Comparison of ENCODE assay signal across 8 mouse cellular contexts in genomic region chr5:110416825-110417401, GRCm38 (mm10). TPM values are rescaled to one million over a fixed set of nuclear protein-coding genes. Genes with fewer than 3 reads are reported as not detected.
DNase-seq lines count a peak whose midpoint lies in the region; ATAC-seq and TF ChIP-seq lines count a peak whose summit lies in the region.
"Had no signal": no experiment of that assay in that cellular context is flagged by ENCODE, and none has a peak within 500 bp of the region (broad histone marks: within the 10 kb centered on the region; RNA-seq: fewer than 3 reads in every experiment).

No protein-coding gene starts in this region.

- no peaks in the 10 kb centered on the region for H3K9me3 ChIP-seq in forebrain, embryonic 14.5 days (replicated peaks; ENCODE audit: control insufficient read depth, low read length)
- no peaks in the 10 kb centered on the region for H3K9me3 ChIP-seq in liver, embryonic 11.5 days (ENCODE audit: control insufficient read depth, low read length)
- H3K9me3 ChIP-seq: lung, embryonic 15.5 days had no signal

- peak; percentile 77 for ATAC-seq in Patski
- peak; percentile 95 for ATAC-seq in forebrain, embryonic 14.5 days
- ATAC-seq in liver, embryonic 11.5 days (replicated peaks; ENCODE audit: low FRiP score) = no peak

- no peak overlapping the region for H3K4me3 ChIP-seq in forebrain, embryonic 14.5 days (ENCODE audit: low read depth, low read length)
- H3K4me3 ChIP-seq in liver, embryonic 11.5 days (ENCODE audit: low read depth, low read length) = no peak overlapping the region
- H3K4me3 ChIP-seq: lung, embryonic 15.5 days had no signal

- H3K27ac ChIP-seq in forebrain, embryonic 14.5 days (ENCODE audit: low read depth, low read length) = peak overlapping the region; percentile 94
- H3K27ac ChIP-seq in liver, embryonic 11.5 days (ENCODE audit: low read depth, low read length) = no peak overlapping the region
- H3K27ac ChIP-seq: lung, embryonic 15.5 days had no signal

- no peak for TF ChIP-seq CTCF in Patski (IDR thresholded peaks at IDR 0.05)
- TF ChIP-seq CTCF in brain, embryonic 14.5 days (IDR thresholded peaks at IDR 0.05; ENCODE audit: borderline replicate concordance, extremely low read depth, insufficient read depth, insufficient read length) = peak; percentile 38; the same call in 1 of the 2 replicates

- no peaks in the 10 kb centered on the region for H3K36me3 ChIP-seq in forebrain, embryonic 14.5 days (ENCODE audit: control insufficient read depth, insufficient read depth, low read length)
- peaks cover 3% of the 10 kb centered on the region; the same call in 1 of the 2 replicates for H3K36me3 ChIP-seq in liver, embryonic 11.5 days (ENCODE audit: control insufficient read depth, insufficient read depth, low read length)

- CTCF ChIA-PET in Patski (lab: Charles Lee) = interaction anchor here (1.5 to 1.6 kb wide), 3 partner anchors 9 to 21 kb away, joined by 3 to 5 read pairs (median 4); no protein-coding TSS in a partner anchor

- in situ Hi-C loops in Patski (cut with MboI; ENCODE audit: low pct_unique_long_range_greater_than_20kb) = no loop called here

- POLR2A ChIA-PET in Patski (lab: Charles Lee) = interaction anchor here (0.7 kb wide), 2 partner anchors 29 to 41 kb away, joined by 3 read pairs; no protein-coding TSS in a partner anchor

- peaks cover 43% of the 10 kb centered on the region for H3K4me1 ChIP-seq in forebrain, embryonic 14.5 days (ENCODE audit: control insufficient read depth, insufficient read depth, low read length)
- H3K4me1 ChIP-seq in liver, embryonic 11.5 days (replicated peaks; ENCODE audit: control insufficient read depth, insufficient read depth, low read length) = peaks cover 5% of the 10 kb centered on the region
- H3K4me1 ChIP-seq: lung, embryonic 15.5 days had no signal

- H3K4me2 ChIP-seq in forebrain, embryonic 14.5 days (ENCODE audit: low read length) = peak overlapping the region; percentile 25
- H3K4me2 ChIP-seq in liver, embryonic 11.5 days = no peak overlapping the region
- H3K4me2 ChIP-seq: lung, embryonic 15.5 days had no signal

- 0 out of 2 replicates have a peak overlapping the region, but pooled peaks have one; percentile 29 for H3K9ac ChIP-seq in forebrain, embryonic 14.5 days (ENCODE audit: low read length)
- no peak overlapping the region for H3K9ac ChIP-seq in liver, embryonic 11.5 days (ENCODE audit: low read depth, low read length)
- H3K9ac ChIP-seq: lung, embryonic 15.5 days had no signal

- no peaks in the 10 kb centered on the region for H3K27me3 ChIP-seq in Patski
- H3K27me3 ChIP-seq in forebrain, embryonic 14.5 days (replicated peaks; ENCODE audit: control insufficient read depth, insufficient read depth, low read length) = no peaks in the 10 kb centered on the region
- no peaks in the 10 kb centered on the region for H3K27me3 ChIP-seq in liver, embryonic 11.5 days (replicated peaks; ENCODE audit: control insufficient read depth, insufficient read depth, low read length)
- H3K27me3 ChIP-seq: lung, embryonic 15.5 days had no signal

- no peak for TF ChIP-seq POLR2A in brain, embryonic 14.5 days (IDR thresholded peaks at IDR 0.05; ENCODE audit: borderline replicate concordance, extremely low read depth, insufficient read depth, insufficient read length, poor library complexity, severe bottlenecking)

- WGBS in forebrain, embryonic 14.5 days = 3% methylated on average over 7 of the region's 7 CpGs
- 49% methylated on average over 7 of the region's 7 CpGs for WGBS in liver, embryonic 11.5 days

- peak; percentile 49 for DNase-seq in Patski (ENCODE audit: low read depth, low spot score)
- peak; percentile 99 for DNase-seq in brain, embryonic 14.5 days (ENCODE audit: low read depth)
- DNase-seq in forebrain, embryonic 14.5 days (ENCODE audit: low spot score) = peak; percentile 97
- peak; percentile 59 to 69 for DNase-seq in layer of hippocampus, postnatal 36 days
- DNase-seq in right cerebral cortex, postnatal 14 days = peak; percentile 36
- DNase-seq in liver, embryonic 11.5 days (ENCODE audit: low spot score) = no peak
- no peak for DNase-seq in urinary bladder, adult 18-20 months (ENCODE audit: low spot score in 2 of 2)

RNA-seq across cellular contexts. Expression of gene Fbrsl1, which starts 31.4 kb away (rescaled TPM):
- 33.6 TPM for polyA plus RNA-seq in Patski (2021)
- polyA plus RNA-seq in brain, embryonic 14.5 days (2012; rRNA removed) = 56.1 and 78.4 TPM in 2 replicates
- polyA plus RNA-seq in forebrain, embryonic 14.5 days (2014; fragmentation: Nextera tagmentation; extraction: Ambion mirVana) = 15.0 and 19.8 TPM in 2 replicates
- total RNA-seq in layer of hippocampus, postnatal 36 days (2021) = 10 to 100 TPM; 78.1 to 89.6 TPM
- polyA plus RNA-seq in liver, embryonic 11.5 days (2014; fragmentation: Nextera tagmentation; extraction: Ambion mirVana) = 12.9 and 13.8 TPM in 2 replicates

Comparison
In these comparisons a context has a peak if more than half of its experiments do, and no peak if none do; other contexts are left out.
1. DNase-seq: peak in Patski (single experiment), brain, embryonic 14.5 days (single experiment), forebrain, embryonic 14.5 days (single experiment), layer of hippocampus, postnatal 36 days (2 of 2) and right cerebral cortex, postnatal 14 days (single experiment); none in liver, embryonic 11.5 days (single experiment) and urinary bladder, adult 18-20 months (0 of 2).